Mouse (Mus musculus) hindlimb bud, embryonic 11.5 days (tissue): ENCODE measurements around the gene 4930544D05Rik.

Source experiments
- DNase-seq: peaks from one replicate; pipeline ENCODE4 v3.0.0-alpha.2; 2012; ENCODE audit warnings: low read depth, low spot score; ENCODE audit errors: extremely low spot score

Gene 4930544D05Rik

DNA sequence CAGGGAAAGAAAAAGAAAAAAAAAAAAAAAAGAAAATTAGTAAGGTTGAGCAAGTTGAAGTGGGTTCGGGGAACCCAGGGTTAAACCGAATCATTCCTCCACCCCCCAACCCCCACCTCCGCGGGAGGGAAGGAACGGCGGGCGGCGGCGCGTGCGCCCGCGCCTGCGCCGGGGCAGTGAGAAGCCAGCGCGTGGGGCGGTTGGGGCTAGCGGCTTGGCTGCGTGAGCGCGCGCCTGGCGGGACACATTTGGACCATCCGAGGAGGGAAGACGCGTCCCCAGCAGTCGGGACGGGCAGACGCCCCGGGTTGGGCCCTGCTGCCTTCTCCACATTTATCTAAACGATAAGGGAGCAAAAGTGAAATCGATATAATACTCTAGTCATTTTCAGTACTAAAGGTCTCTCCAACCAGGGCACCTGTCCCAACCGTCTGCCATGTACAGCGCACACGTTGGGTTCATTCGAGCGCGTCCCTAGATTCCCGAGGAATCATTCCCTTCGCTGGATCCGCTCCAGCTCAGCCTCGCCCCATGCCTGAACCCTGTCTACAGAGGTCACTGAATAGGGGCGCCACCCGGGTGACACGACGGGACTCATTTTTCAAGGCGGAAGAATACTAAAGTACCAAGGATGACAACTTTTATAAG lies 39.4 kb downstream of the 4930544D05Rik start:
- DNase-seq: no peak

DNA sequence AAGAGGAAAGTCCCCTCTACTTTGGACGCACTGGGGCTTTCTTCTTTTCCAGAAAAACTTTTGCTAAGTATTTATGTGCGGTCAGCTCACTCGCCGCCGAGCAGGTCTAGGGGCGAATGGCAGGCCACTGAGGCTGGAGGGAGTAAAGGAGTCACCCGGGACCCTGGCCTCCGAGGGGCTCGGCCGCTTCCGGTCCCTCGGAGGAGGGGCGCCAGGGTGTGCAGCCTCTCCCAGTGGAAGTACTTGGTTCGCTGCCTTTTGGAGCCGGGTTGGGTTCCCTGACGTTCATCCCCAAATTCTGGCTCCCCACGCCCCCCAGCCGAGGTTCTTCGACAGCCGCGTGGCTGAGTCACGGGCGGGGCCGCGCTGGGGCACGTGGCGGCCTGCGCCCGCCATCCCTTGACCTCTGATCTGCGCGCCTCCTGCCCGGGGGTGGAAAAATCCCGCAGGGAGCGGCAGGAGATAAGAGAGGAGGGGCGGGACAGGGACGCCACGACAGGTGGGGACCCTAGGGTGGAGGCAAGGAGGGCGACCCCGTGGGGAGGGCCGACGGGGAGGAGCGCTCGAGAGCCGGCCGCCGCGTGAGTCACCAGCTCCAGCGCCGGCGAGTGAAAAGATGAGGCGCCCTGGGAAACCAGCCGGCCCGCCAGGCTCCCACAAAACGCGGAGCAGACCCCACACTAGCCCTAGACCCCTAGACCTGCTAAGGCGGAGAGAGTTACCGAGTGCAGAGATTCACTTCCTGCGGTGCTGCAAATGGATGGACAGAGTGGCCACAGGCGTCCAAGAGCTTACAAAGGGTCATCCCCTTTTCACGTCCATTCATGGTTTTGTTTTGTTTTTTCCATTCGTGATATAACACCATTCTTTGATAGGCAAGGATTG lies 40.2 kb downstream of the 4930544D05Rik start:
- DNase-seq: no peak

DNA sequence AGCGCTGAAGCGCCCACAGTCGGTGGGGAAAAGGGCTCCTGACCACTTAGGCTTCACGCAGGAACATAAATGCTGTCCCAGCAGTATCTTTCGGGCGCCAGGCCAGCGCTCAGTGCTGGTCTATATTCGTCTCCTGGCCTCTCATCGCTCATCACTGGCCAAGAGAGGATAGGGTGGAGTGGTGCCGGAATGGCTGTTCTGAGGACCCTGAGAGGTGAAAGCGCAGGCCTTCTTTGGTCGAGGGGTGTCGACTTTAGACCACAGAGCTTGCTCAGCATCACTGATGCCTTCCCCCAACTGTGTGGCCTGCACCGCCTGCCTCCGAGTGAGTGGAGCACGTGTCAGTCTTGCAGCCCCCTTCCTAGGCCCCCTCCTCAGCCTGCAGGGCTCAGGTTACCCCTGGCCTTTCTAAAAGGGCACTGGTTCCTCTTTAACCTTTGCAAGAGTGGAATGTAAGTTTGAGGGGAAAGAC lies 40.8 kb downstream of the 4930544D05Rik start:
- DNase-seq: no peak

DNA sequence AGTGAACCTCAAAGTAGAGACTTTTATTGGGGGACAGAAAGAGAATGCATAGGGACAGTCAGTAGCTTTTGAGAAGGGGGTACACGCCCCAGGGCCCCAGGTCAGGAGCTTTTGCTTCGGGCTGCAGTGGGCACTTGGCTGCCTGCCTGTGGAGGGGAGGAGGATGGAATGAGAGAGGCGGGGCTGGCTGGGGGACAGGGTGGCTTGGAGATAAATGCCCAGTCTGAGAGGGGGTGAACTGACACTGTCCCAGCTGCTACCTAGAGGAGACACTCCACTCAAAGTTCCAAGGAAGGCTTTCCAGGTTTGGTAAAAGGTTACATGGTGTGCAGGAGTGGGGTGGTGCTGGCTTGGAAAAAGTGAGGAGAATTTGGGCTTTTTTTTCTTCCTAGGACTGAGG lies 41.3 kb downstream of the 4930544D05Rik start, which contains the start of gene Eno3:
Eno3 (plus strand) TSS at position 239 of the 400 bp plus-strand sequence.
- DNase-seq: no peak

DNA sequence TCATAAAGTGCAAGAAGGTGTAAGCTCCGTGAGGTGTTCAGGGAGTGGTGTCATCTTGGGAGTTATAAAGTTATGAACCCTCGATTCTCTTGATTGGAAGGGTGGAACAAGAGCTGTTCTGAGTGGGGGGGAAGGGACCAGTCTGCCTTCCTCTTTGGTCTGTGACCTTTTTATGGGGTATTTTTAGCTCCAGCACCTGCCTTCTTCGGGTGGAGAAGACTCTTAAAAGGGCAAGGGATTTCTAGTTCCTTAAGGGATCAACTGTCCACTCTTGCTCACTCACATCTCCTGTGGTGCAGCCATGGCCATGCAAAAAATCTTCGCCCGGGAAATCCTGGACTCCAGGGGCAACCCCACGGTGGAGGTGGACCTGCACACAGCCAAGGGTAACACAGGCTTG lies 41.9 kb downstream of the 4930544D05Rik start:
- no peak for DNase-seq

DNA sequence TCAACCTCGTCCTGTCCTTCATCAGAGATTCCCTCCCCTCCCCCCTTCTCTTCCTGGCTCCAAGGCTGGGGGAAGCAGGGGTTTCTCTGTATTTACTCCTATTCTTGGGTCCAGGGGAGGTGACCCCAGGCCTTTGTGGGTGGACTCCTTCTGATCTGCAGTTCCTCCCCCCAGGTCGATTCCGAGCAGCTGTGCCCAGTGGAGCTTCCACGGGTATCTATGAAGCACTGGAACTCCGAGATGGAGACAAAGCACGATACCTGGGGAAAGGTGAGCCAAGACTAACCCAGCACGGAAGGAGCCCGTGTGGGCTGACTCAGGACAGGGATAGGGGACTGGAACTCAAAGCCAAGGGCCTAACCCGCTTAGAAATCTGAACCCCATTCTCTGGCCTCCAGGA lies 42.3 kb downstream of the 4930544D05Rik start:
- DNase-seq: no peak

DNA sequence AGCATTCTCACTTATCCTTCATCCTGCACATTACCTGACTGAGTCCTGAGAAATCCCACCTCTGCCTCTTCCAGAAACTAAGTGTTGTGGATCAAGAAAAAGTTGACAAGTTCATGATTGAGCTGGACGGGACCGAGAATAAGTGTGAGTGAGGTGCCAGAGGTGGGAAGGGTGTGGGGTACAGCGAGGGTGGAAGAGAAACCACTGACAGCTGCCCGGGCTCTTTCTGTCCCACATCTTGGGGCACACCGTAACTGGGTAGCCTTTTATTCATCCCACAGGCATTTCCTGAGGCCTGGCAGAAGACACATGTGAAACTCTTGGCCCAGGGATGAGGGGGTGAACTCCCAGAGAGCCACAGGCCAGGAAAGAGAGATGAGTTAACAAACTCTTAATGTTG lies 42.9 kb downstream of the 4930544D05Rik start:
- DNase-seq: no peak

DNA sequence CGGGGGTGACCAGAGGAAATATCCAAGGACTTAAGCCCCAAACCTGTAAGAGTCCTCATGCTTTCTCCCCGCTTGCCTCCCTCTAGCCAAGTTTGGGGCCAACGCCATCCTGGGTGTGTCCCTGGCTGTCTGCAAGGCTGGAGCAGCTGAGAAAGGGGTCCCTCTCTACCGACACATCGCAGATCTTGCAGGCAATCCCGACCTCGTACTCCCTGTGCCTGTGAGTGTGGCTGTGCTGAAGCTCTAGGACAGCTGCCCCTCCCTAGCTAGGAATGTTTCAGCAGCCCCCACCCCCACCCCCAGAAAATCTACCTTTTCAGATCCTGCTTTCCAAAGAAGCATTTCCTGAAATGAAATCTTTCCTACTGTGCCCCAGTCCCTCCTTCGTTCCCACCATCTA lies 43.3 kb downstream of the 4930544D05Rik start:
- no peak for DNase-seq

DNA sequence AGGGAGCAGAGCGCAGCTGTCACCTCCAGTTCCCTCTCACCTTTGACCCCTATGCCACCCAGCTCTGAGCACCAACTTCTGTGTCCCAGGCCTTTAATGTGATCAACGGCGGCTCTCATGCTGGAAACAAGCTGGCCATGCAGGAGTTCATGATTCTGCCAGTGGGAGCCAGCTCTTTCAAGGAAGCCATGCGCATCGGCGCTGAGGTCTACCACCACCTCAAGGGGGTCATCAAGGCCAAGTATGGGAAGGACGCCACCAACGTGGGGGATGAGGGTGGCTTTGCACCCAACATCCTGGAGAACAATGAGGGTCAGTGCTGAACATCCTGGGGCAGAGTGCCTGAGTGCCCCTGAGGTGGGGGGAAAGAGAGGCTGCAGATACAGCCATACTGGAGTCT lies 44.9 kb downstream of the 4930544D05Rik start:
- no peak for DNase-seq

DNA sequence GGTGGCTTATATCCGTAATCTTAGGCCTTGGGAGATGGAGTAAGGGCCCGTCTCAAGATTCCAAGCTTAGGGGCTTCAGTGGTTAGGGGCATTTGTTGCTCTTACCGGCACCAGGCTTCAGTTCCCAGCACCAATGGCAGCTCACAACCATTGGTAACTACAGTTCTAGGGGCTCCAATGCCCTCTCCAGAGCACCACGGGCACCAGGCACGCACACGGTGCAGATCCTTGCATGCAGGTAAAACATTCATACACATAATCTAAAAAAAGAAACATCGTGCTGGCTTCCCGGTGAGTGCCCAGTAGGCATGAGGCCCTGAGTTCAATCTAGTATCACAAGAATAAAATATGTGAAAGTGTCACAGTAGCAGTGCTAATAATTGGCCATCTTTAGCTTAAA lies 47.5 kb downstream of the 4930544D05Rik start:
- DNase-seq: no peak

DNA sequence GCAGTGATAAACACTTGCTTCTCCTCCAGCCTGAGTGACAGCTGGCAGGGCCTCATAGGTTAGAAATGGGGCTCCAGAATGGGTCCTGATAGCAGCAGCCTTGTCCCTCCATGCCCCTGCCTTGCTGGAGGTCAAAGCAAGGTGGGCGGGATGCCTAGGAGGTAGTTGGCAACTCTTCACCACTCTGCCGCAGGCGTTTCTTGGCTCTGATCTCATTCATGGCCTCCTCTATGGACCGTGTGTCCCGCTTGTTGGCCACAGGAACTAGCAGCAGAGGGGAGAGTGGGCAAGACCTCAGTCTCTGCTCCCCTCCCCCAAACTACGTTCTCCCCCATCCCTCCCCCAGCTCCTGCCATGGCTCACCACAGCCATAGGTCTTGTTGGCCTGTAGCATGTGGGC lies 48.3 kb downstream of the 4930544D05Rik start:
- no peak for DNase-seq

DNA sequence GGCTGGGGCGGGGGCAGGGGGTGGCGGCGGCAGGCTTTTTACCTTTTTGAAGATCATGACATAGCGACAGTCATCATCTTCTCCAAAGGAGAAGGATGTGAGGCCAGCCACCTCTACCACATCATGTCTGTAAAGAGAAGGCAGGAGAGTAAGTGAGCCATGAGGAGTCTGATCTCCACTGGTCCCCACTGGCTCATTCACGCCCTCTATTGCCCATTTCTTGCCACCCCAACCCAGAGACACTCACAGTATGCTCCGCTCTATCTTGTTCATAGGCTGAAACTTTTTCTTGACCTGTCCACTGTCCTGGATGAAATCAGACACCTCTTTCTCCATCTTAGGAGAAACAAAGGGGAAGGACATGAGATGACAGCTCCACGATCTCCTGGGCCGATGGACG lies 49.1 kb downstream of the 4930544D05Rik start:
- no peak for DNase-seq
